Mouse (Mus musculus) embryonic facial prominence, embryonic 11.5 days (tissue): ENCODE results near the gene Plekhb2. TPM values are rescaled to one million over a fixed set of nuclear protein-coding genes. Genes with fewer than 3 reads are reported as not detected.

Experiments used
- ATAC-seq: fragments of 200-750 bp; cut with Nextera tagmentation; replicated peaks from 2 replicates; pipeline ENCODE4 v1.8.0; 2017; ENCODE audit warnings: low read depth; ENCODE audit not compliant: insufficient number of reproducible peaks, low FRiP score, low TSS enrichment
- DNase-seq: peaks from one replicate; pipeline ENCODE4 v3.0.0-alpha.2; 2015; ENCODE audit warnings: low spot score
- H3K27ac ChIP-seq: fragments of 300-500 bp; sonication (generic); replicated peaks from 2 replicates; pipeline ENCODE4 v1.5.1; 2014; ENCODE audit warnings: mild to moderate bottlenecking, low read depth, low read length, control low read depth
- H3K27me3 ChIP-seq: fragments of 300-500 bp; sonication (generic); 2 replicates; pipeline ENCODE4 v1.6.1; 2014; ENCODE audit warnings: mild to moderate bottlenecking, low read length, moderate library complexity, mixed read lengths; ENCODE audit not compliant: control insufficient read depth, insufficient read depth
- H3K36me3 ChIP-seq: fragments of 300-500 bp; sonication (generic); replicated peaks from 2 replicates; pipeline ENCODE4 v1.6.1; 2014; ENCODE audit warnings: low read depth, mild to moderate bottlenecking, low read length, moderate library complexity, mixed read lengths; ENCODE audit not compliant: control insufficient read depth, insufficient read depth
- H3K4me1 ChIP-seq: fragments of 300-500 bp; sonication (generic); 2 replicates; pipeline ENCODE4 v1.6.1; 2014; ENCODE audit warnings: low read length, mixed read lengths; ENCODE audit not compliant: control insufficient read depth, insufficient read depth
- H3K4me2 ChIP-seq: fragments of 300-500 bp; sonication (generic); 2 replicates; pipeline ENCODE4 v1.6.1; 2014; ENCODE audit warnings: low read depth, mild to moderate bottlenecking, control low read depth, low read length, moderate library complexity
- H3K4me3 ChIP-seq: fragments of 300-500 bp; sonication (generic); 2 replicates; pipeline ENCODE4 v1.5.1; 2014; ENCODE audit warnings: low read depth, low read length, control low read depth
- H3K9ac ChIP-seq: fragments of 300-500 bp; sonication (generic); replicated peaks from 2 replicates; pipeline ENCODE4 v1.6.1; 2014; ENCODE audit warnings: mild to moderate bottlenecking, control low read depth, low read length
- H3K9me3 ChIP-seq: fragments of 300-500 bp; sonication (generic); replicated peaks from 2 replicates; pipeline ENCODE4 v1.6.1; 2016; ENCODE audit warnings: mild to moderate bottlenecking, low read length, inconsistent platforms, mixed read lengths; ENCODE audit not compliant: control insufficient read depth
- WGBS: fragments of 180-500 bp; shearing (Covaris S2); extraction: QIAGEN DNeasy Blood & Tissue Kit; methylation state at CpG from one replicate; pipeline ENCODE4 v1.1.7; 2014; 5-methylcytosine and 5-hydroxymethylcytosine counted together
- polyA plus RNA-seq: library from polyadenylated mRNA; unstranded; fragments of >200 nt; fragmentation: Nextera tagmentation; extraction: Ambion mirVana; gene quantifications from 2 replicates; pipeline ENCODE4 v1.2.1, GENCODE M21; 2014

Plekhb2 gene
- polyA plus RNA-seq, 1 experiment from 2014 or later = 25.6 TPM

DNA sequence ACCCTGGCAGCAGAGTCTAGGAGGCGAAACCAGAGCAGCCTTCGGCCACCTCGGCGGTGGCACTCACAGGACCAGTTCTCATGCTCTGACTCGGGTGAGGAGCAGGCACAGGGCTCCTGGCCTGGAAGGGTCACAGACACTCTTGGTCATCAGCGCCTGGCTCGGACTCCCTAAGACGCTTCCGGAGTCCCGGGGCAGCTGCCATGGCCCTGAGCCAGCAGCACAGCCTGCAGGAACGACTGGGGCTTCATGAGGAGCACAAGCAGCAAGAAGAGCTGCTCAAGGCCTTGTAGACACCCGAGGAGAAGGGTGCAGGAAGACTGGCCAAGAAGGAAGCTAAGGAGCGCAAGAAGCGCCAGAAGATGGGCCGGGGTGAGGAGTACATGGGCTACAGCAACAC, 78.9 kb downstream of the Plekhb2 start:
- no peak for DNase-seq
- no peaks in the 10 kb centered on the region for H3K4me1 ChIP-seq
- H3K27me3 ChIP-seq = no peaks in the 10 kb centered on the region

More for the DNA sequence above, 78.9 kb downstream of the Plekhb2 start:
- H3K4me2 ChIP-seq = no peak overlapping the region
- H3K4me3 ChIP-seq = no peak overlapping the region
- no peak overlapping the region for H3K9ac ChIP-seq
- no peak for ATAC-seq
- H3K36me3 ChIP-seq = no peaks in the 10 kb centered on the region
- H3K27ac ChIP-seq = no peak overlapping the region
- H3K9me3 ChIP-seq = no peaks in the 10 kb centered on the region
- WGBS = 87% methylated on average over 15 of the region's 15 CpGs

Other genes with a start within 250 kb of the Plekhb2 start
- 92.8 and 94.8 TPM in 2 replicates for gene Fam168b, start 6.9 kb upstream of the Plekhb2 start, polyA plus RNA-seq